Mouse (Mus musculus): ENCODE measurements around the gene Fate1. TPM values are rescaled to one million over a fixed set of nuclear protein-coding genes. Genes with fewer than 3 reads are reported as not detected.
"Not testable (repeated sequence)": the region's sequence is repeated elsewhere in the genome, so short reads cannot be mapped to it uniquely, and the experiment has no call there.

Gene Fate1
- polyA plus RNA-seq, 2 experiments, result 0.25 TPM; not detected in 1

DNA sequence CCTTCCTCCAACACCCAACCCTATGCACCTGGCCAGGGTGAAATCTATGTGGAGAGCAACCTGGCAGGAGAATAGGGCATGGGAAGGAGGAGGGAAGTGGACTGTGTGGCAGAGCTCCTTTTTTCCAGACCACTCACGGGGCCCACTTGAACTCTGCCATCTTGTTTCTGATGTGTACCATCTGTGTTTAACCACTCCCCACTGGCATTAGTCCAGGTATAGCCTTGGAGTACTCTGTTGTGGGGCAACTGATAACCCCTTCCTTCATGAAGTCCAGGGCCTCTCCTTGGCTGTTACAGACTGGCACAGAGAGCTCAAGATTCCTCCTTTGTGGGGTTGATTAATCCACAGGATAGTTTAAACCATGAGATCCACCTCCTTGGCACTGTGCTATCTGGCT, 4.6 kb upstream of the Fate1 start:
- Histone ChIP-seq H3K27me3 (ENCODE audit: control insufficient read depth, insufficient read depth, low read length) (no peaks in the 10 kb centered on the region), H3K4me2 (replicated peaks; ENCODE audit: low read depth, low read length, severe bottlenecking) (no peak overlapping the region), H3K9ac (ENCODE audit: low read depth, low read length, severe bottlenecking) (no peak overlapping the region), H3K9me3 (ENCODE audit: control insufficient read depth, low read length) (no peaks in the 10 kb centered on the region), H3K27ac (replicated peaks; ENCODE audit: low read depth, low read length) (no peak overlapping the region), H3K36me3 (ENCODE audit: control insufficient read depth, insufficient read depth, low read length) (no peaks in the 10 kb centered on the region), H3K4me3 (replicated peaks; ENCODE audit: low read length) (no peak overlapping the region), H3K4me1 (ENCODE audit: control insufficient read depth, insufficient read depth, low read length) (no peaks in the 10 kb centered on the region)
- no peak for DNase-seq (ENCODE audit: low spot score)
- no peak for ATAC-seq (ENCODE audit: low FRiP score, low read depth)
- WGBS, result 75% methylated on average over 1 of the region's 1 CpGs
- TF ChIP-seq POLR2A (IDR thresholded peaks at IDR 0.05; ENCODE audit: borderline replicate concordance, extremely low read depth, insufficient read depth, insufficient read length), result no peak

DNA sequence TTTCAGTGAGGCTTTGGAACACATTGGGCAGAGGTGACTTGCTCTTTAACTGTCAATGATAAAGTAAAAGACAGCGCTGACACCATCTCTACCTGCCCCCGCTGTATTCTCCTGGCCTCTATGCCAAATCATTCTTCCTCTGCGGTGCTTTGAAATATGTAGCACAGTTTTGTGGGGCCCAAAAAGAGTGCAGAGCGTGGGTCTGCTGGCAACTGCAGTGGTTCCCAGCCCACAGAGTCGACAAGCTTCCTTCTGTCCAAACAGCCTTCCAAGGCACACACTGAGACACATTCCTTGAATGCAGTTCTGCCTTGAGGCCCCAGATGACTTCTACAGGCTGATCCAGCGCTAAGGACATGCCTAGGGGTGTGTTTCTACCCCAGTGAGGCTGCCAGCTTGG, 4.0 kb upstream of the Fate1 start:
- Histone ChIP-seq H3K27me3 (ENCODE audit: control insufficient read depth, insufficient read depth, low read length) (no peaks in the 10 kb centered on the region), H3K4me3 (replicated peaks; ENCODE audit: low read length) (no peak overlapping the region), H3K9ac (ENCODE audit: low read depth, low read length, severe bottlenecking) (no peak overlapping the region), H3K36me3 (ENCODE audit: control insufficient read depth, insufficient read depth, low read length) (no peaks in the 10 kb centered on the region), H3K4me2 (replicated peaks; ENCODE audit: low read depth, low read length, severe bottlenecking) (no peak overlapping the region), H3K4me1 (ENCODE audit: control insufficient read depth, insufficient read depth, low read length) (no peaks in the 10 kb centered on the region), H3K27ac (replicated peaks; ENCODE audit: low read depth, low read length) (no peak overlapping the region), H3K9me3 (ENCODE audit: control insufficient read depth, low read length) (no peaks in the 10 kb centered on the region)
- no peak for DNase-seq (ENCODE audit: low spot score)
- no peak for TF ChIP-seq POLR2A (IDR thresholded peaks at IDR 0.05; ENCODE audit: borderline replicate concordance, extremely low read depth, insufficient read depth, insufficient read length)
- no peak for ATAC-seq (ENCODE audit: low FRiP score, low read depth)
- 78% methylated on average over 6 of the region's 6 CpGs for whole genome bisulfite sequencing

DNA sequence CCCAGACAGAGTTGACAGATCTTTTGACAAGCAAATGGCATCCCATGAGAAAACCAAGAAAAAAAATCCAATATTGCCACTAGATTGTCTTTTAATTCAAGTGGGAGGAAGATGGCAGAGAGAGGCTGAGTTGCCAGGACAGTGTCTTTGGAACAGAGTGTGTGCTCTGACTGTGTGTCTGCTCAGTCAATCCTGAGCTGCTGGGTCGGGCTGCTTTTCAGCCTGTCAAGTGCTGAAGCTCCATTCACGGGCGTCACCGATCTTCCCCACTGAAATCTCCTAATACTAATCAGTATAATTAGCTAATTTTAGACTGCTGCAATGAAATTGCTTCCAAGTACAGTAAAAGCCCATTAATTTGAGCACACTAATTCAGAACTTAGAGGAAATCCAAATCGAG, 1.5 kb upstream of the Fate1 start:
- H3K4me1 ChIP-seq (ENCODE audit: control insufficient read depth, insufficient read depth, low read length), result no peaks in the 10 kb centered on the region

DNA sequence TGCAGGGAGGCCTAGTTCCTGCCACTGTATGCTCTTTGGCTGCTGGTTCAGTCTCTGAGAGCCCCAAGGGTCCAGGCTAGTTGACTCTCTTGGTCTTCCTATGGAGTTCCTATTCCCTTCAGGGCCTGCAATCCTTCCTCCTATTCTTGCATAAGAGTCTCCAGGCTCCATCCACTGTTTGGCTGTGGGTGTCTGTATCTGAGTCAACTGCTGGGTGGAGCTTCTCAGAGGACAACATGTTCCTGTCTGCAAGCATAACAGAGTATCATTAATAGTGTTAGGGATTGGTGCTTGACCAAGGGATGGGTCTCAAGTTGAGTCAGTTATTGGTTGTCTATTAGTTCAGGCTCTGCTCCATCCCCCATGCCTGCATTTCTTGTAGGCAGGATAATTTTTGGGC, 4.9 kb downstream of the Fate1 start:
- not testable (repeated sequence) for H3K4me1 ChIP-seq (ENCODE audit: control insufficient read depth, insufficient read depth, low read length); H3K36me3 ChIP-seq (ENCODE audit: control insufficient read depth, insufficient read depth, low read length); DNase-seq (ENCODE audit: low spot score); H3K4me3 ChIP-seq (replicated peaks; ENCODE audit: low read length); H3K4me2 ChIP-seq (replicated peaks; ENCODE audit: low read depth, low read length, severe bottlenecking); H3K27me3 ChIP-seq (ENCODE audit: control insufficient read depth, insufficient read depth, low read length); ATAC-seq (ENCODE audit: low FRiP score, low read depth); H3K9ac ChIP-seq (ENCODE audit: low read depth, low read length, severe bottlenecking); H3K27ac ChIP-seq (replicated peaks; ENCODE audit: low read depth, low read length); H3K9me3 ChIP-seq (ENCODE audit: control insufficient read depth, low read length)

More for the DNA sequence above, 1.5 kb upstream of the Fate1 start:
- H3K9ac ChIP-seq (ENCODE audit: low read depth, low read length, severe bottlenecking), result no peak overlapping the region
- H3K27ac ChIP-seq (replicated peaks; ENCODE audit: low read depth, low read length), result no peak overlapping the region
- H3K4me3 ChIP-seq (replicated peaks; ENCODE audit: low read length), result no peak overlapping the region
- H3K4me2 ChIP-seq (replicated peaks; ENCODE audit: low read depth, low read length, severe bottlenecking), result no peak overlapping the region
- no peaks in the 10 kb centered on the region for H3K27me3 ChIP-seq (ENCODE audit: control insufficient read depth, insufficient read depth, low read length)
- no peaks in the 10 kb centered on the region for H3K9me3 ChIP-seq (ENCODE audit: control insufficient read depth, low read length)
- TF ChIP-seq POLR2A (IDR thresholded peaks at IDR 0.05; ENCODE audit: borderline replicate concordance, extremely low read depth, insufficient read depth, insufficient read length), result no peak
- DNase-seq (ENCODE audit: low spot score) (no peak), ATAC-seq (ENCODE audit: low FRiP score, low read depth) (no peak)
- no peaks in the 10 kb centered on the region for H3K36me3 ChIP-seq (ENCODE audit: control insufficient read depth, insufficient read depth, low read length)
- WGBS, result 81% methylated on average over 5 of the region's 5 CpGs

DNA sequence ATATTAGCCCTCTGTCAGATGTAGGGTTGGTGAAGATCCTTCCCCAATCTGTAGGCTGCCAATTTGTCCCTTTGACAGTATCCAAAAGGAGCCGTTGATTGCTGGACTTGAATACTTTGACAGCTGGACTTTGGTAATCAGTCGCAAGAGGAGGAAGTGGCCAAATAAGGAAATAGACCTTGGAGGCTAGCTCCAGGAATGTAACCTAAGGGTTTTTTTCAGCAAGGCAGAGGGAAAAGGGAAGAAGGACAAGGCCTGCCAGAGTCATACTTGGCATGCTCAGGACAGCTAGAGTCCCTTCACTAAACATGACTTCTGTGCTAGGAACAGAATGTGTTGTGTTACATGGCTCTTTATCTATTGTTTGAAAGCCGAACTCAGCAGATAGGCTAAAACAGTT, 7.7 kb downstream of the Fate1 start:
- Histone ChIP-seq H3K4me2 (replicated peaks; ENCODE audit: low read depth, low read length, severe bottlenecking) (no peak overlapping the region), H3K36me3 (ENCODE audit: control insufficient read depth, insufficient read depth, low read length) (no peaks in the 10 kb centered on the region), H3K27me3 (ENCODE audit: control insufficient read depth, insufficient read depth, low read length) (no peaks in the 10 kb centered on the region), H3K9me3 (ENCODE audit: control insufficient read depth, low read length) (no peaks in the 10 kb centered on the region), H3K4me1 (ENCODE audit: control insufficient read depth, insufficient read depth, low read length) (no peaks in the 10 kb centered on the region), H3K27ac (replicated peaks; ENCODE audit: low read depth, low read length) (no peak overlapping the region), H3K4me3 (replicated peaks; ENCODE audit: low read length) (no peak overlapping the region), H3K9ac (ENCODE audit: low read depth, low read length, severe bottlenecking) (no peak overlapping the region)
- ATAC-seq (ENCODE audit: low FRiP score, low read depth) (no peak), DNase-seq (ENCODE audit: low spot score) (no peak)
- WGBS, result 70% methylated on average over 3 of the region's 3 CpGs
- TF ChIP-seq POLR2A (IDR thresholded peaks at IDR 0.05; ENCODE audit: borderline replicate concordance, extremely low read depth, insufficient read depth, insufficient read length), result no peak

DNA sequence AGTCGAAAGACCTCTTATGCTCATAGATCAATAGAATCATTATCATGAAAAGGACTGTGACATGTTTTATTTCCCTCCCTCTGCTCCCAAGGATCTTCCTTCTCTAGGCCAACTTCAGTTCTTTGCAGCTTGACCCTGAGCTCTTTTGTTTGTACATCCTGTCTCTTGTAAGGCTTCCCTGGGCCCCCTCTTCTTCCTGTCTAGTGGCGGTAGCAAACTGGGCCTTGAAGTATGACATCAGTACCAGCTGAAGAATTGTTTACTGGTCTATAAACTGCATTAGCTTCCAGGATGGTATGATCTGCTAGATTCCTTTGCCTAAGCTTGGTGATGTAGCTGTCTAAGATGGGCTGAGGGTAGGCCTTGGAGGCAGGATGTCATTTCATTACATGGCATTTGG, 8.5 kb downstream of the Fate1 start:
- no peak for ATAC-seq (ENCODE audit: low FRiP score, low read depth)
- no peaks in the 10 kb centered on the region for H3K36me3 ChIP-seq (ENCODE audit: control insufficient read depth, insufficient read depth, low read length)
- H3K9ac ChIP-seq (ENCODE audit: low read depth, low read length, severe bottlenecking), result no peak overlapping the region
- no peaks in the 10 kb centered on the region for H3K27me3 ChIP-seq (ENCODE audit: control insufficient read depth, insufficient read depth, low read length)
- no peaks in the 10 kb centered on the region for H3K4me1 ChIP-seq (ENCODE audit: control insufficient read depth, insufficient read depth, low read length)
- no peak overlapping the region for H3K27ac ChIP-seq (replicated peaks; ENCODE audit: low read depth, low read length)
- no peak overlapping the region for H3K4me2 ChIP-seq (replicated peaks; ENCODE audit: low read depth, low read length, severe bottlenecking)
- no peak for DNase-seq (ENCODE audit: low spot score)
- no peak overlapping the region for H3K4me3 ChIP-seq (replicated peaks; ENCODE audit: low read length)
- WGBS, result 82% methylated on average over 2 of the region's 2 CpGs
- TF ChIP-seq POLR2A (IDR thresholded peaks at IDR 0.05; ENCODE audit: borderline replicate concordance, extremely low read depth, insufficient read depth, insufficient read length), result no peak
- H3K9me3 ChIP-seq (ENCODE audit: control insufficient read depth, low read length), result no peaks in the 10 kb centered on the region

Data from limb, embryonic 14.5 days (tissue).